Mouse (Mus musculus): ENCODE measurements around the gene 9130019O22Rik.
"Not testable (repeated sequence)": the region's sequence is repeated elsewhere in the genome, so short reads cannot be mapped to it uniquely, and the experiment has no call there.

The 9130019O22Rik gene

GRCm38 (mm10) chr7:127386641-127387392, at the start of gene 9130019O22Rik:
9130019O22Rik (minus strand) TSS chr7:127387166.
- in situ Hi-C loops (cut with MboI, MseI): no loop called here

DNA sequence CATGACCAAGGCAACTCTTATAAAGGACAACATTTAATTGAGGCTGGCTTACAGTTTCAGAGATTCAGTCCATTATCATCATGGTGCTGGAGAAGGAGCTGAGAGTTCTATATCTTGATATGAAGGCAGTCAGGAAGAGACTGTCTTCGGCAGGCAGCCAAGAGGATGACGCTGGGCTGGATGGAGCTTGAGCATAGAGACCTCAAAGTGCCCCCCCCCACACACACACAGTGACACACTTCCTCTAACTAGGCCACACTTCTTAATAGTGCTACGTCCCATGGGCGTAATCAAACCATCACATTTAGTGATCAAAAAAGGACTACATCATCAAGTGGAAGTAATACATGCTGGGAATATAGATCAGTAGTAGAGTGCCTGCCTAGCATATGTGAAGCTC, 48.2 kb upstream of the 9130019O22Rik start:
- in situ Hi-C loops (cut with MboI, MseI): loop anchor here (5.0 kb wide), 1 partner anchor 67 kb away; no protein-coding TSS in a partner anchor

DNA sequence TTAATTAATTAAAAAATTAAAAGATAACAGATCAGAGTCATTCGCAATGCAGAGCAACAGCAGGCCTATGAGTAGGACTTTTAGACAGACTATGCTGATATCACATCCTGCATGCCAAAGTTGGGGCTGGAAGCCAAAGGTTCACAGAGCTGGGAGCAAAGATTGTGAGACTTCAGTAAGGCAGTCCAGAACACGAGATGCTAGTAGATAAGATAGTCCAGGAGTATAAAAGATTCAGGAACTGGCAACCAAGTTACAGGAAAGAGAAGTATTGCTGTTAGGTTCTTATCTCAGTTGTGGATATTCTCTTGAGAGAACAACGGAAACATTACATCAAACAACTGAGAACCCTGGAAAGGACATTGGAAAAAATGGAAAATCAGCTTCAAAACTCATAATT, 39.4 kb upstream of the 9130019O22Rik start:
- in situ Hi-C loops (cut with MboI, MseI): no loop called here

- in situ Hi-C loops (cut with MboI, MseI): no loop called here
Measured at GRCm38 (mm10) chr7:127425911-127426310, 38.9 kb upstream of the 9130019O22Rik start.

DNA sequence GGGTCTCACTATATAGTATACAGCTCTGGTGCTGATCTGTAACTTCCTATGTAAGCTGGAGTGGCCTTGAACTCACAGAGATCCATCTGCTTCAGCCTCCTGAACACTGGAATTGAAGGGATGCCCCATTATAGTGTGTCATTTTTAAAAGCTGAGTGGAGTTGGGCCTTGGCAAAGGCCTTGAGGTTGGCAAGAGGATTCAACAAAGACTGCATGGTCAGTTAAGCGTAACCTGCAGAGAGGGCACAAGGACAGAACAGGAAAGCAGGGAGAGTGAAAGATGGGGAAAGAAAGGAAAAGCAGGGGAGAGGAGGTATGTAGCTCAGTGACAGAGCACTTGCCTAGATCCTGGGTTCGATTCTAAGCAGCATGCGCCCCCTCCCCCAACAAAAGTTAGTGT, 38.3 kb upstream of the 9130019O22Rik start:
- in situ Hi-C loops (cut with MboI, MseI): no loop called here

GRCm38 (mm10) chr7:127422247-127422646, 35.3 kb upstream of the 9130019O22Rik start:
- in situ Hi-C loops (cut with MboI, MseI): no loop called here

DNA sequence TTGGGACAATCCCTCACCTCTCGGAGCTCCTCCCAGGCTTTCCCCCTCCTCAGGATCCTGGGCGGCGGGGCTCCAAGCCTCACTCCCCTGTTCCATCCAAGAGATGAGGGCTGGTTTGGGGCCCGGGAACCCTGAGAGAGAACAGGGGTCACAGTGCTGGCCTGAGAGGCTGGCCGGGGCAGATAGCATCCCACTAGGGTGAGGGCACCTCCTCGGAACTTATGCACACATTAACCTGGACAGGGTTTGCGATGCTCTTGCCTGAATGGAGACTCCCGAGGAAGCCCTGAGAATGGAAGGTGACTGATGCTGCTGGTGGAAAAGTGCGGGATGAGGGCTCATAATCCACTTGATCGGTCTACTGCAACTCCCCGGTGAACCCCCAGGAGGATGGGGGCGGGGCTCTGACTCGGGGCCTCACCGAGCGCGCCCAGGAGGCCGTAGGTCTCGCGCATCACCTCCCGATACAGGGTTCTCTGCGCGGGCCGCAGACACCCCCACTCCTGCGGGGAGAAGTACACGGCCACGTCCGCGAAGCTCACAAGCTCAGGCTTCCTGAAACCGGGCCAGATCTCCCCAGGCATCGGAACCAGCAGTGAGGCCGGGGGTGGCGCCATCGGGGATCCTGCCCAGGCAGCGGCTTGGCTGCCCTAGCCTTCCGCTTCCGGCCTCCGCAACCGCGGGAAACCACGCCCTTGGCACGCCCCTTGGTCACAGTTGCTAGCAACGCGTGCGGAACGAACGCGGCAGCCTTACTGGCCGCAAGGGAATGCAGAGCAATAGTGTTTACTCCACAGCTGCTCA, 34.6 kb upstream of the 9130019O22Rik start, which contains the start of gene Zfp688:
Gene Zfp688, minus strand, starts transcription at position 681 of the 804 bp plus-strand sequence.
- in situ Hi-C loops (cut with MboI, MseI): no loop called here

DNA sequence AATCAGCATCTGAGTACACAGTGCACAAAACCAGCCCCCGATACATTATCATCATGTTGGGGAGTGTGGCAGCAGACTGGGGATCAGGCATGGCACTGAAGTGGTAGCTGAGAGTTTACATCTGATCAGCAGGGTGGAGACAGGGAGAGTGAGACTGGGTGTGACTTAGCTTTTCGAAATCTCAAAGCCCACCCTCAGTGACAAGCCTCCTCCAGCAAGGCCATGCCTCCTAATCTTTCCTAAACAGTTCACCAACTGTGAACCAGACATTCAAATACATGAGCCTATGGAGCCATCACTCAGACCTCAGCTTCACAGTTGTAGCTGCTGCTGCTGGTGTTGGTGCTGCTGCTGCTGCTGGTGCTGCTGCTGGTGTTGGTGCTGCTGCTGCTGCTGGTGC, 24.5 kb upstream of the 9130019O22Rik start:
- in situ Hi-C loops (cut with MboI, MseI): no loop called here

GRCm38 (mm10) chr7:127406002-127406987, 19.3 kb upstream of the 9130019O22Rik start, which contains the start of gene Zfp764:
Zfp764 (minus strand) TSS chr7:127406822.
- in situ Hi-C loops (cut with MboI, MseI): not testable (repeated sequence)

GRCm38 (mm10) chr7:127404101-127404500, 17.1 kb upstream of the 9130019O22Rik start:
- in situ Hi-C loops (cut with MboI, MseI): loop anchor here (5.0 kb wide), 1 partner anchor 37 kb away; no protein-coding TSS in a partner anchor

- in situ Hi-C loops (cut with MboI, MseI): loop anchor here (5.0 kb wide), 1 partner anchor 36 kb away; no protein-coding TSS in a partner anchor
Measured at GRCm38 (mm10) chr7:127402980-127403379, 16.0 kb upstream of the 9130019O22Rik start.

DNA sequence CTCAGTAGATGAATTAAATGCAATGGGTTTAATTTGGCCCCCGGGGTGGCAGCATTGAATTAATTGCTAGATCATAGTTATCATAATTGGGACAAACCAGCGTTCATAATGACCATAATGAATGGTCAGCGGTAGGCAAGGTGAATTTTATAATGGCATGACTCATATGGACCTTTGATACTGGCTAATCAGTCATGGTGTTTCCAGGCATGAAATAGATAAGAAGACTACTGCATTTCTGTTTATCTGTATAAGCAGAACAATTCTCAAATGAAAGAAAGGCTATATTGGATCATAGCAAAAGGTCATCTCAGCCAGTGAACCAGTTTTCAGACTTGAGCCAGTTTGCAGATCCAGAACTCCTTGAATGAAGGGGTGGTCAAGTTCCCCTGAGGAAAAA, 13.4 kb upstream of the 9130019O22Rik start:
- in situ Hi-C loops (cut with MboI, MseI): loop anchor here (5.0 kb wide), 1 partner anchor 33 kb away; no protein-coding TSS in a partner anchor

GRCm38 (mm10) chr7:127393944-127394333, 7.0 kb upstream of the 9130019O22Rik start:
- in situ Hi-C loops (cut with MboI, MseI): no loop called here

DNA sequence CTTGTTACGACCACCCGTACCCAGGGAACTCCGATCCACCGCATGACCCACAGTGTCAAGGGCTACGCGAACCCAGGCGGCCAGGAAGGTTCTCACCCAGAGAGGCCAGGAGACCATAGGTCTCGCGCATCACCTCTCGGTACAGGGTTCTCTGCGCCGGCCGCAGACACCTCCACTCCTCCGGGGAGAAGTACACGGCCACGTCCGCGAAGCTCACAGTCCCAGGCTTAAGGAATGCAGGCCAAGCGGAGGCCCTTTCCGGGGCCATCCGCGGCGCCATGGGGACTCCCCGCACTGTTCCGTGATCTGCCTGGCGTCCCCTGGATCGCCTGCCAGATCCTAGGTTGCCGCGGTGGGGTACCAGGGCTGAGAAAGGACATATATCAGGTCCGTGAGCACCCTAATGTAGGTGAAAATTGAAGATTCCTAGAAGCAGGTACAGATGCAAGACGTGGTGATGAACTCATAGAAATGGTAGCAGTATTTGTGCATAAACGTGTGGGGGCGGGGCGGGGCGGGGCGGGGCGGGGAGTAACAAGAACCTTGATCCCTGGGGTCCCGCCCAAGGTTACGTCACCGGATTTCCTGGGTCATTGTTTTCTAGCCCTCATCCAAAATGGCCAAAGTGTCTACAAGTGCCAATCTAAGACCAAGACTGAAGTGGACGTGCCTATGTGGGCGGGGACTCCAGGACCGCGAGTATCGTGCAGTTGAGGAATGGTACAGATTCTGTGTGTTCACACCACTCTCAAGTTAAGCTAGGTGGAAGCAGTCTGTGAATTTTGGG, 6.4 kb upstream of the 9130019O22Rik start, which contains the start of gene E430018J23Rik:
Gene E430018J23Rik, minus strand, starts transcription at position 473 of the 787 bp plus-strand sequence.
- in situ Hi-C loops (cut with MboI, MseI): no loop called here

GRCm38 (mm10) chr7:127392251-127392824, 5.4 kb upstream of the 9130019O22Rik start:
- in situ Hi-C loops (cut with MboI, MseI): no loop called here

DNA sequence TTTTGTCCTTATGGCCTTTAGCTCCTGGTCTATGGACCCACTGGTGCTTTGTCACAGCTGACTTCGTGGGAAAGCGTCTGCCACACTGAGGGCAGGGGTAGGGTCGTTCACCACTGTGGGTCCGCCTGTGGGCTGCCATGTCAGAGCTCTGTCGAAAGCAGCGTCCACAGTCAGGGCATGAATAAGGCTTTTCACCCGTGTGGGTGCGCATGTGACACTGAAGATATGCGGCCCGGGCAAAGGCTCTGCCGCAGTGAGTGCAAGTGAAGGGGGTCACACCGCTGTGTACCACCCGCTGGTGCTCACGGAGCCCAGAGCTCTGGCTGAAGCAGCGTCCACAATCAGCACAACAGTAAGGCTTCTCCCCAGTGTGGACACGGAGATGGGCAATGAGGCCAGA, 4.6 kb upstream of the 9130019O22Rik start:
- in situ Hi-C loops (cut with MboI, MseI): no loop called here

- in situ Hi-C loops (cut with MboI, MseI): no loop called here
Measured at GRCm38 (mm10) chr7:127390306-127390705, 3.3 kb upstream of the 9130019O22Rik start.

DNA sequence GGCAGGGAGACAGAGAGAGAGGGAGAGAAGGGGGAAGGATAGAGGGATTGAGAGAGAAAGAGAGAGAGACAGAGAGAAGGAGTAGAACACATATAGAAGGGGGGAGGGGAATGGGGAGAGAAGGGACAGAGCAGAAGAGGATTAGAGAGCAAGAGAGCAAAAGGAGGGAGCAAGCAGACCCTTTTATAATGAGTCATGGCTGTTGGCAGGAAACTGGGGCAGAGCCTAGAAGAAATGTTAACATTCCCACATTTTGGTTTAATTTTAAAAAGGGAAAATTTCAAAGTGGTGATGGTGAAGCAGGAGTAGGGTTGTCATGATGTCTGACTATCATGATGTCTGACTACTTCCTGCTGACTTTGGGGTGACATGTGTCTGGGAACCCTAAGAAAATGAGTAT, 1.2 kb upstream of the 9130019O22Rik start:
- in situ Hi-C loops (cut with MboI, MseI): not testable (repeated sequence)

GRCm38 (mm10) chr7:127385560-127385959, 1.4 kb downstream of the 9130019O22Rik start:
- in situ Hi-C loops (cut with MboI, MseI): not testable (repeated sequence)
